Mouse (Mus musculus): ENCODE data around the gene Rabggta.

The Rabggta gene

DNA sequence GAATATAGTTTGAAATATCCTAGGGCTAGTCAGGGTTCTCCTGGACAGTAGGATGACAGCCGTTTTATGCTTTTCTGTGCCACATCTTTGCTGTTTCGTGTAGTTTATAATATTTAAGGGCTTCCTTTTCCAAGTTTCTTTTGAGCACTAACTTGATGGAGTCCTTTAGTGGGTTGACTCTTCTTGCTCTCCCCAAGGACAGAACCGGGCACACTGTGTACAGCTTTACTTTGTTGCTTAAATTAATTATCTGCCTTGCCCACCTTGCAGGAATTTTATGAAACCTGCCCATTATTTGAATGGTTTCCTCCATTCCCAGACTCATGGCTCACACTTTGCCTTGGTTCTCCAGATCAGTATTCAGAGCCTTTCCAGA is 40.0 kb downstream of the Rabggta start:
- DNase-seq (ENCODE audit: low spot score): no peak

DNA sequence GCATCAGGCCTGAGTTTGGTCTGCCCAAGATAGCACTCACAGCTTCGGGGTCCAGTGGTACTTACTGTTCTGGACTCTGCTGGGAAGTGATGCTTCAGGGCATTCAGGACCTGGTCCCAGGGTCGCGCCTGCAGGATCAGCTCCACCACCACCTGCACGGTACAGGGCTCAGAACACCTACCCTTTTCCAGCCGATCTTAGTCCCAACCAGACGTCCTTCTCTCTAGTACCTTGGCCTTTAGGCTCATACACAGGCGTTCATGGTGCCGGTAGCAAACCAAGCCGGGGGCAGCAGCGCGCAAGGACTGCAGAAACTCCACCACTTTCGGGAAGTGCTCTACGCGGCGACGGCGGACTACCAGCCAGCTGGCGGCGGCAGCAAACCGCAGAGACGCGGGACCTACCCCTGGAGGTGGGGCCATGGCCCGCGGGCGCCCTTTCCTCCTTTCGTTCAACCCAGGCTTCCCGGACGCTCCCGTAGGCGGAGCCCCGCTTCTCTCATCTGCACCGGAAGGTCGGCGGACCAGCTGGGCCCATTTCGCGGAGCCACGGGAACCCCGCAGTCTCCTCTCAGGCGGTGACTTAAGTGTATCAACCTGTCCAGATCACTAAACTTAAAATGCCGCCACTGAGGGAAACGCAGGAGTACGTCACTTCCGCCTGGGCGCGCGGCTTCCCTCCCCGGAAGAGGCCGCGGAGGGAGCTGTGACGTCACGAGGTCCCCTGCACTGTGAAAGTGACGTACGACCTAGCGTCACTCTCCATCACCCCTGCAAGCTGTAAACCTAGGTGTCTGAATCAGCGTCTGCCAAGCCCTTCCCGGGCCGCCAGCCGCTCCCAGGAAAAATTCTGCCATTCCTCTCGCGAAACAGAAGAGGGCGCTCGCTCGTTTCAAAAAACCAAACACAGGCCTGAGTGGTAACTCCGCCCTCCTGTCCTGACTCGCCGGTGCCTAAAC is 40.6 kb downstream of the Rabggta start, which contains the start of gene Tinf2:
Tinf2 (minus strand) TSS at position 661 of the 958 bp plus-strand sequence.
- peak; percentile 71 for DNase-seq (ENCODE audit: low spot score)

DNA sequence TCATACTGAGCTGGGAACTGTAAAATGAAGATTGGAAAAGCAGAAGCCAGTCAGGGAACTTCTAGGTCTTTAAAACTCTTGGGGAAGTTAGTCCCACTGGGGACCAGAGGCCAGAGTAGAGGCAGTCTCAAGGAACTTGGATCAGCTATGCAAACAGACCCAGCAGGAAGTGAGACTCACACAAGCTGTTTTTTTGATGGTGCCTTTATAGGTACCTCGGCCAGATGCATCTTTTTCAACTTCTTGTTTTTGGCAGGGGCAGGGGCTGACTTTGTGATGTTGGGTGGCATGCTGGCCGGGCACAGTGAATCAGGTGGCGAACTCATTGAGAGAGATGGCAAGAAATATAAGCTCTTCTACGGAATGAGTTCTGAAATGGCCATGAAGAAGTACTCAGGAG is 44.4 kb downstream of the Rabggta start:
- DNase-seq (ENCODE audit: low spot score): no peak

DNA sequence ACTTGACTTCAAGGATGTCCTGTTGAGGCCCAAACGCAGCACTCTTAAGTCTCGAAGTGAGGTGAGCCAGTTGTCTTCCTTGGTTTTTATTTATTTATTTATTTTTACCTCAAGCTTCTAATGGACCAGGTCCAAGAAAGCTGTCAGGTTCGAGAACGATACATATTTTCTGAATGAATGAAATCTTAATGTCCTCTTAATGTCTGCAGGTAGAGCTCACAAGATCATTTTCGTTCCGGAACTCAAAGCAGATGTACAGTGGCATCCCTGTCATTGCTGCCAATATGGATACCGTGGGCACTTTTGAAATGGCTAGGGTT is 49.4 kb downstream of the Rabggta start:
- DNase-seq (ENCODE audit: low spot score): no peak

DNA sequence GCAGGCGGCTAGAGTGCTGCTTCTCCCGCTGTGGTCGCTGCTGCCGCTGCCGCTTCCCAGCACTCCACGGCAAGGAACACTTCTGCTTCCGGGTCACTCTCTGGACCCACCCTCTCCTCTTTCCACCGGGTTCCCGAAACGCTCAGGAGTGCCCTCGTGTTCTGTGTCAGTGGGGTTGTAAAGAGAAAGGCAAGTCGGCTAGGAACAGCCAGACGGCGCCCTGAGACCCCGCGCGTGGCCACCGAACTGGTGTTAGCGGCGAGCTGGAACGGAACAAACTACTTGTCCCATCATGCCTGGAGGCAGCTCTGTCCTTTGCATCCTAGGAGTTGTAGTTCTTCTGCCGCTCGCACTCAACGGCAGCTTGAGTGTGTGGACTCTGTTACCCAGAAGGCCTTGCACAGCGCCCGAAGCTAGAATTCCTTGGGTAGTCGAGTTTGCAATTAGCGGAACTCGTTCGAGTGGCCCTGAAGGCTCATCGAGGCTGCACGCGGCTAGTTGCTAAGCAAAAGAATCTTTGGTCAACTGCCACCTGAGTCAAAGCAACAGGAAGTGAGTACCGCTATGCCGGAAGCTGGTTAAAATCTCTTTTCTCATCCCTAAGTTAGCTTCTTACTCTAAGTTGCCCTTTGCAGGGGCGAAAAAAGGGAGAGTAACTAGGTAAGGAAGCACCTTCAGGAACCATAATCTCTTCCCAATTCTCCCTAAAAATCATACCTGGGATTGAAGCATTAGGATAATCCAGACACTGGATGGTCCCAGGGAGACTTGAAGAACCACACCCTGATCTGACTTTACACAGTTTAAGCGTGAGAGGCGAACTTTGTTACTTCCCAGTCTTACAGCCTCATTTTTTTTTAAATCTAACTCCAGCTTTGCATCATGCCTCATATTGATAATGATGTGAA is 50.0 kb downstream of the Rabggta start, which contains the start of the genes Gmpr2 and Nedd8:
Gmpr2 (plus strand) TSS at position 109 of the 908 bp plus-strand sequence.
Nedd8 (minus strand) TSS at position 292 of the 908 bp plus-strand sequence.
- DNase-seq (ENCODE audit: low spot score): peak; percentile 38

DNA sequence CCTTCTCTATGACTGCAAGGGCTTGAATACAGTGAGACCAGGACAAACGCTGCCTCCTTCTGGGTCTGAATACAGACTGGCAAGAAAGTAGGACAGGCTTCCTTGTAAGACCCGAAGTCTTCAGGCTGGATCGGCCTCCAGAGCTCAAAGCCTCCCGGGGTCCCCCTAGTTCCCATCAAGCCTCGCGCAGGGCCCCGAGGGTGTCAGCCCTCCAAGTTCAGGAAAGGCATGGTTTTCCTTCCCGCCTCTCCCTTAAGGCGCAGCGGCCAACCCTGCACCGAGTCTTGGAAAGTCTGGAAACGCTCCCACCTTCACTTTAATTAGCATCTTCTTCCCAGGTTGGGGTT is 50.6 kb downstream of the Rabggta start:
- no peak for DNase-seq (ENCODE audit: low spot score)
